Mouse (Mus musculus): Measurements from ENCODE around the gene Il18.

GRCm38 (mm10) chr9:50507570-50507969 is 47.1 kb upstream of the Il18 start:
- TF ChIP-seq CTCF (conservative IDR thresholded peaks at IDR 0.05; ENCODE audit: insufficient read depth, insufficient read length, low read depth, low read length) (no peak), POLR2A (IDR thresholded peaks at IDR 0.05; ENCODE audit: low read depth, low read length) (no peak)

Measured in kidney, adult 2 months (tissue).